Mouse (Mus musculus) left cerebral cortex, postnatal 4 days (tissue): Measurements from ENCODE around the gene Myo9a. TPM values are rescaled to one million over a fixed set of nuclear protein-coding genes. Genes with fewer than 3 reads are reported as not detected.
"Not testable (repeated sequence)": the region's sequence is repeated elsewhere in the genome, so short reads cannot be mapped to it uniquely, and the experiment has no call there.

ENCODE experiments used
- DNase-seq: peaks from one replicate; pipeline ENCODE4 v3.0.0-alpha.2; 2022
- intact Hi-C: fragments of 180-260 bp; cut with DNase I; formaldehyde crosslinking; loops from one replicate; pipeline ENCODE4 v1.15.1; 2025
- total RNA-seq, 2 experiments: library from RNA; stranded (reverse); gene quantifications; 2 replicates each; pipeline ENCODE4 v1.2.3; 2021

Myo9a gene
- total RNA-seq, 2 experiments from 2014 or later, result 98.1 to 98.4 TPM

DNA sequence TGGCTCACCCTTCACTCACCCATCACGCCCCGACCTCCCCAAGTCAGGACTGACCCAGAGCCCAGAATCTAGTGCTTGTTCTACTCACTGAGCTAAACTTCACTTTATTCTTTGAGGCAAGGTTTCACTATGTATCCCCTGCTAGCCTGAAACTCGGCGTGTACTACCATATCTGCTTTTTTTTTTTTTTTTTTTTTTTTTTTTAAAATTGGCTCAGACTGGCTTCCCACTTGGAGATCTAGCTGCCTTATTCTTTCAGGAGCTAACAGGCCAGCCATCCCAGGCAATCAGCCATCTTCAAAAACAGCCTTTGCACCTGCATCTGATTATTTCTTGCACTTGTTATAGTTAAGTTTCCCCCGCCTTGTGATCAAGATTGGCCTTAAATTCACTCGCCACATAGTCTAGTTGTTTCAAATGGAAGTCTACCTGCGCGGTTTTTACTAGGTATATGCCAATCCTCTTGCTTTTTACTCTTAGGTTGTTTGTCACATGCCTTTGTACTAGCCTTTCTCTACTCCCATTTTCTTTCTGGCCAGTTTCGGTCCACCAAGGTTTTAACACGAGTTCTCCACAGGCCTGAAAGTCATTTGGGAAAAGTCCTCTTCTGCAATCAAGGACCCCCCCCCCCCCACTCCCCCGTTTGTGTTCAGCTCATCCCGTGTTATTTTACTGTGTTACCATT lies 973 bp upstream of the Myo9a start:
- DNase-seq, result no peak
- intact Hi-C loops, result no loop called here

DNA sequence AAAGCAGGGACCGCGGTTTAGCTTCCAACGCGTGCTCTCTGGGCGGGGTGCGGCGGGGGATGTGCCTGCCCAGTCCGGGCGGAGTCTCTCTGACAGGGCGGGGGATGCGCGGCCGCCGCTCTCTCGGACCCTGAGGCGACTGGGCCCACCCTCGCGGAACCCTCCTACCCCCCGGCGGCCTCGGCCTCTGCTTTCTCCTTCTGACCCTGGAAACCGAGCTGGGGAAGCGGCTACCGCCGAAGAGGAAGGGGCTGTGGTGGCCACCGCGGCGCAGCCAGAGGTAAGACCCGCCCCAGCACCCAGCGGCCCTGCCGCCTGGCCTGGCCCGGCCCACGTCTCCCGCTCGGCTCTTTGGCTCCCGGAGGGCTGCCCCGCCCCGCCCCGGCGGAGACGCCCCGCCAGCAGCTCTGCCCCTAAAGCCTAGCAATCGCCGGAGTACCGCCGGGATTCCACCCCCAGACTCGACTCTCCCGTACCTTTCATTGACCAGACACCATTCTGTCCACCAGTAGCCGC lies 428 bp downstream of the Myo9a start:
- intact Hi-C loops, result no loop called here
- DNase-seq, result no peak

DNA sequence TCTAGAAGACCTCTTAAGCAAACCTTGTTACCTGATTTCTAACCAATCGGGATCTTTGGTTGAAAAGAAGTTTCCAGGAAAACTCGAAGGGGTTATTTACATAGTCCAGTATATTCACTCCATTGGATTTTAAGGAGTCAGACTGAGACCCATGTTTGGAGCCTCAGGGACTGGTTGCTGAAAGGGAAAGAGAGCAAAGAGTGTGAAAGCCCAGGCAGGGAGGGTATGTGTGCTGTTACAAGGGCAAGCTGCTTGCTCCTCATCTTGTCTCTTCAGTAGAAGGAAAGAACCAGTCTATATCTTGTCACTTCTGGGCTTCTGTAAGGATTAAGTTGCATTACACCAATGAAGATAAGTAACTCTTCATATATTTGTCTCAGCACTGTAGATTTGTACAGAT lies 1.3 kb downstream of the Myo9a start:
- intact Hi-C loops, result no loop called here
- DNase-seq, result no peak

DNA sequence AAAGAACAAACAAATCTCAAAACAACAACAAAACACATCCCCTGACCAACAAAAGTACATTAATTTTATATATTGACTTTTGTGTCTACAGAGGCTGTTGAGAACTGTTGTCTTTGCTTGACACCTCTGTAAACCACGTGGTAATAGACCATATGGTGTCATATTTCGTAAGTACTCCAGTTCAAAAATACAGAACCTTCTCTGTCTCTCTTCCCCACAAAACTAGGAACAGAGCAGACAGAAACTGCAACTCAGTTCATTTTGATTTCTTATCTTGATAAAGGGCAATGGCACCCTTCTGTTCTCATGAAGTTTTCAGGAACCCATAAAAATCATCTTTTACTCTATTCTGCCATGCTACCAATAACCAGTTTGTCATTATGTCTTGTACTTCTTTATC lies 4.5 kb downstream of the Myo9a start:
- no peak for DNase-seq
- intact Hi-C loops, result no loop called here

DNA sequence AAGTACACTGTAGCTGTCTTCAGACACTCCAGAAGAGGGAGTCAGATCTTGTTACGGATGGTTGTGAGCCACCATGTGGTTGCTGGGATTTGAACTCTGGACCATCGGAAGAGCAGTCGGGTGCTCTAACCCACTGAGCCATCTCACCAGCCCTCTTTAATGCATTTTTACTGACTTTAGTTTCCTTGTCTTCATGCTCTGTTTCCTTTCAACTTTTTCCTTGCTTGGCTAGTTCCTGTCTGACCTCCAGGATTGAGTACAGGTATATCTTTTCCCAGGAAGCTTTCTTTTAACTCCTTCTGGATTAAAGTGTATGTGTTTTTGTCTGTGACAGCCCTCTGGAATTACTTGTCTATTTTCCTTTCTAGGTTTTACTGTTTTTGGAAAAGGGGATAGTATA lies 6.3 kb downstream of the Myo9a start:
- intact Hi-C loops, DNase-seq: not testable (repeated sequence)

DNA sequence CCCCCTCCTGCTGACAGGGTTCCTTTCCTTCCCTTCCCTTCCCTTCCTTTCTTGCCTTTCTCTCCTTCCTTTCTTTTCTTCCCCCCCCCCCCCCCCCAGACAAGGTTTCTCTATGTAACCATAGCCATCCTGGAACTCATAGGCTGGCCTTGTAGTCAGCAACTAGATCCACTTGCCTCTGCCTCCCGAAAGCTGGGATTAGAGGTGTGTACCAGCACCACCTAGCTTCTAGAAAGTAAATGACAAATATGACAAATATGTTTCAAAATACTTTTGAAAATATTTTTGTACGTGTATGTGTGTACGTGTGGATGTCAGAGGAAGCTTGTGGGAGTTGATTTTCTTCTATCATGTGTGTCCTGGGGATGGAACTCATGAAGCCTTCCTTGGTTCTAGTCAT lies 9.8 kb downstream of the Myo9a start:
- no peak for DNase-seq
- intact Hi-C loops, result no loop called here

DNA sequence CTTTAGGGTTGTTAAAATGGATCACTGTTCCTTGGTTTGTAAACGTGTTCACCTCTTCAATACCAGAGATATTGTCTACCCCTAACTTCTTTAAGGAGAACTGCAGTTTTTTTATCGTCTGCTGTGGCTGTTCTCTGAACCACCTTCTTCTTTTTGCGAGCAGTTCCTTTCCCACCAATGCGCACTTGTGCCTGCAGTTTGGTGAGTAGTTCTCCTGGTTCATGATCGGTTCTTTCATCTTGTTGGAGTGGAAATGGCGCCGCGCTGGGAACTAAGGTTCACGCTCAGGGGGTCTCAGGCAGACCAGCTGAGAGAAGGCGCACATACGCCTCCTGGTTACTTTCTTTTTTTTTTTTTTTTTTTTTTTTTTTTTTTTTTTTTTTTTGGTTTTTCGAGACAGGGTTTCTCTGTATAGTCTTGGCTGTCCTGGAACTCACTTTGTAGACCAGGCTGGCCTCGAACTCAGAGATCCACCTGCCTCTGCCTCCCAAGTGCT lies 16.3 kb downstream of the Myo9a start:
- intact Hi-C loops, DNase-seq: not testable (repeated sequence)

DNA sequence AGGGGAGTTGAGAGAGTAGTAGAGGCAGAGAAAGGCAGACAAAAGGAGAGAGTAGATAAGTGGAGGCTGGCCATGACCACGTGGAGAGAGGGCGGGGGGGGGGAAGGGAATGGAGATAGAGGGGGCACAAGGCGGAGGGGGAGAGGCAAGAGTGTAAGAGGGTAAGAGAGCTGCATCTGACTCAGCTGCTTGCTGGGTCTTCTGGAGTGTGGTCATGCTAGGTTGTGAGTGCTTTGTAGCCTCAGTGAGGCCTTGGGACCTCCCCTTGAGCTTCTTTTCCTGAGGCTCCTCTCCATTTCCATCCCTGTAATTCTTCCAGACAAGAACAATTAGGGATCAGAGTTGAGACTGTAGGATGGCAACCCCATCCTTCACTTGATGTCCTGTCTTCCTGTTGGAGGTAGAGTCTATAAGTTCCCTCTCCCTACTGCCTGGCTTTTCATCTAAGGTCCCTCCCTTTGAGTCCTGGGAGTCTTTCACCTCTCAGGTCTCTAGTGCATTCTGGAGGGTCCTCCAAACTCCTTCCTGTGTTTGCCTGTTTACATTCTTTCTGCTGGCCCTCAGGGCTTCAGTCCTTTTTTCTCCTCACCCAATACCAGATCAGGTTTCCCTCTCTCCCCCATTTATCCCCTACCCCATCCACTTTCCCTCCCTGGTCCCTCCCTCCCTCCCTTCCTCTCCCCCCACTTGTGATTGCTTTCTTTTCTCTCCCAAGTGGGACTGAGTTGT lies 55.5 kb downstream of the Myo9a start:
- DNase-seq, intact Hi-C loops: not testable (repeated sequence)

DNA sequence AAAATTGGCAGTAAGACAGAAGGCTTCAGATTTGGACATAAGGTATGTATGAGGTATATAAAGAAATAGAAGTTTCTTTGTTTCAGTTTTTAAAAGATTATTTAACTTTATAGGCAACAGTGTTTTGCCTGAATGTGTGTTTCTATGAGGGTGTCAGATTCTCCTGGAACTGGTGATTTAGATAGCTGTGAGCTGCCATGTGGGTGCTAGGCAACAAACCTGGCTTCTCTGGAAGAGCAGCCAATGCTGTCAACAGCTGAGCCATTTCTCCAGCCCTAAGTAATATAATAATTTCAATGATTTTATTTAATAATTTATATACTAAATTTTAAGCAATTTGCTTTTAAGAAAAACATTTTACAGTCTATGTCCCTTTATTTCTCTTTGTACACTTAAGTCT lies 133.9 kb downstream of the Myo9a start:
- DNase-seq, result no peak
- intact Hi-C loops, result no loop called here

DNA sequence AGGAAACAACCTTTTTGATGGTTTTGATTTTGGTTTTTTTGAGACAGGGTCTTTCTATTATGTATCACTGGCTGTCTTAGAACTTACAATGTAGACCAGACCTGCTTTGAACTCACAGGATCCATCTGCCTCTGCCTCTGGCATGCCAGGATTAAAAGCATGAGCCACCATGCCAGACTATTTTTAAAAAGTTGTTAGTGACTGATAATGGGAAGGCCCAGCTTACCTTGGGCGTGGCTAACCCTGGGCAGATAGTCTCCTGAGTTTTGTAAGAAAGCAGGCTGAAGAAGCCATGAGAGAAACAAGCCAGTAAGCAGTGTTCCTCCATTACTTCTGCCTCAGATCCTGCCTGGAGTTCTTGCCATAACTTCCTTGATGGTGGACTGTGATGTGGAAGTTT lies 152.7 kb downstream of the Myo9a start:
- intact Hi-C loops, result loop anchor here (10.0 kb wide), 1 partner anchor 49 kb away; no protein-coding TSS in a partner anchor
- DNase-seq, result no peak

DNA sequence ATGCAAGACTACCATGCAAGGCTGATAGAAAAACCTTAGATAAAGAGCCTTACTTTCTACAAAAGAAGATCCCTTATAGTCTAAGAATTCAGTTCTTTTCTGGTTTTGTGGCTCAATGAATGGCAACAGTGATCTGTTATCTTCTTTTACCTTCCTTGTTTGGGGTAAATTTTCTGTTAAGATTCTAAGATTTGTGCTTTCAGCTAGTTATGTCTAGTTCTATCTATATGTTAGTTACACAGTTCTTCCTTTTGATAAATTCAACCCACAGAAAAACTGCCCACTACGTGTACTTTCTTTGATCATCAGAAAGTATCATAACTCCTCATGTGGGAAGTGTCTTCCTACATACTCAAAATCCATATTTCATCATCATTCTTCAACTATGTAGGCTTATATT lies 164.1 kb downstream of the Myo9a start:
- intact Hi-C loops, result no loop called here
- DNase-seq, result no peak

DNA sequence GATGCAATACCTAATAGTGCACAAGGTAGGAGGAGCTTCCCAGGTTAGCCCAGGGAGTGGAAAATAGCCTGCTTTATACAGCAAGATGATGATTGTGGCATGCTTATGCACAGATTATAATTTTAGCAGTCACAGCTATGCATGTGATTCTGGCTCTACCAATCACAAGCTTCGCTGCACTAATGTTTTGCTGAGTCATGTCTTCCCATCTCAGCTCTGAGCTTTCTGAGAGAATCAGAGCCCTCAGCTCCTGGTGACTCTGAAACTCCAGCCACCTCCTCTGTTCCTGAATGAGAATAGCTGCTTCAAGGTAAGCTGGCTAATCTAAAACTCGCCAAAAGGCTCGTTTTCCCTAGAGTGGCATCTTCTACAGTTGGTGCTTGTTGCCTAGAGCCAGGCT lies 179.6 kb downstream of the Myo9a start:
- intact Hi-C loops, result no loop called here
- no peak for DNase-seq

DNA sequence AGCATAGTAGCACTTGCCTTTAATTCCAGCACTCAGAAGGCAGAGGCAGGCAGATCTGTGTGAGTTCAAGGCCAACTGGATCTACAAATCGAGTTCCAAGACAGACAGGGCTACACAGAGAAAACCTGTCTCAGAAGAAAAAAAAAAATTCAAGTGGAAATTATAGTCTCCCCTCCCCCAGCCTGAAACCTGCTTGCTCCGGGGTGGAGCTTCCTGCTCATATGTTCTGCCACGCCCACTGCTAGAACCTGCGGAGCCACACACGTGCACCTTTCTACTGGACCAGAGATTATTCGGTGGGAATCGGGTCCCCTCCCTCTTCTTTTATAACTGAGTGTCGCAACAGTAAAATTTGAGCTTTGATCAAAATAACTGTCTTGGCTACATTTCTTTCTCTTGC lies 185.2 kb downstream of the Myo9a start:
- intact Hi-C loops, DNase-seq: not testable (repeated sequence)

DNA sequence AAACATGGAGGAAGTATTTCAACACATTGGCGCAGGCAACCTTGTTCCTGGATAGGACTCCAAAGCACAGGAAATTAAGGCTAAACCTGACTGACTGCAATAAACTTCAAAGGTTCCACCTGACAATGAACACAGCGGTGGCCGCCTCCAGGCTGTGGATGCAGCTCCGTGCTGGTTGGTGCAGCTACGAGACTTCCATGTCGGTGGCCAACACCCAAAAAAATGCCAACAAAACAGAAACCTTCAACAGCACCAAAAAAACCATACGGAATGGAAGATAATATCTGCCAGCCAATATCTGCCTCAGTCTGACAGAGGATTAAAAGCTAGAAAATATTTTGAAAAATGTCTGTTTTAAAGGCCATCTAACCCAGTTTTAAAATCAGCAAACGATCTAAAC lies 187.8 kb downstream of the Myo9a start:
- intact Hi-C loops, result no loop called here

DNA sequence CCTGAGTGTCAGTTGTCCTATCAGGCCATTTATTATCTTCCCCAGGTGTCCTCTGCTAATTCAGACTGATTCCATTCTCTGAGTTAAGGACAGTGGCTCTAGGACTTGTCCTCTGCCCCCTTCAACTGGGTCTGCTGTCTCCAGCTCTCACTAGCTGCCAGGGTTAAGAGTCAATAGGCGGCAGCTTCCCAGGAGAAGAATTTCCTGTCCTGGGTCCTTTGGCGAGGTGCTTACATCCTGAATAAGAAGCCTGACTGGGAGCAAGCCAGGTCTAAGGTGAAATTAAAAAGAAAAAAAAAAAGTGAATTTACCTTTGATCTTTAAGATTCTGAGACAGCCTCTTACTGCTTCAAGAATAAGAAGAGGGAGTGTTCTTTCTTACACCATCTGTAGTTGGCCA lies 189.0 kb downstream of the Myo9a start:
- DNase-seq, result no peak
- intact Hi-C loops, result no loop called here

More for the DNA sequence above, 187.8 kb downstream of the Myo9a start:
- no peak for DNase-seq

DNA sequence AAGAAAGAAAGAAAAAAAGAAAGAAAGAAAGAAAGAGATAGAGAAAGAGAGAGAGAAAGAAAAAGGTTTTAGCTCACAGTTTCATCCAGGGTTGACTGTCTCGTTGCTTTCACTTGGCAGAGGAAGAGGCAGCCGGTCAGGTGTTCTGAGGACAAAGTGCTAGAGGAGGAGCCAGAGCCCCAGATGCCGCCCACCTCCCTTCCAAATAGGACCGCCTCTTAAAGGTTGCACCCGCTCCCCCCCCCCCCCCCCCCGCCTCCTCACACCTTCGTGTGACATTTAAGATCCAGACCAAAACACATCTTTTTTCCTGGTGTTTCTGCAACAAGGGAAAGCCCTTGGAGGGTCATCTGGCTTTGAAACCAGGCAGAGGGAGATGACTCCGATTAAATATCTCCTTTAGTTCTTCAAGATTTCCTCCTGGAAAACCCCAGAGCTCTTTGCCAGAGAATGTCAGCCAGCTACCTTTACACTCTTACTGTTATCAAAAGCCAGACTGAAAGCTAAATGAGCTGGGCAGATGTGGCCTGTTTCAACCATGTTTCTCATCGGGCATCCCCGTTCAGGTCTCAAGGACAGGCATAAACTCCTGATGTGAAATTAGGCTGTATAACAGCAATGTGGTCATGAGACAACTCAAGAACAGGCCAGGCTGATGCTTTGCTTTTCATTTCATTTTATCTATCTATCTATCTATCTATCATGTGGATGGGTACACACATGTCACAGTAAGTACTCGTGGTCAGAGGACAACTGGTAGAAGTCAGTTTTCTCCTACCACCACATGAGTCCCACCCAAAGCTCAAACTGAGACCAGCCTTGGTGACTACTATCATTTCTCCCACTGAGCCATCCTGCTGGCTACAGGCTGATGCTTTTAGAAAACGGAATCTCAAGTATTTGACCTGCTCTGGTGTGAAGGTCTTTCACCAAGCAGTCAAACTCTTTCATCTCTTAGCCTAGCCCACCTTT lies 190.5 kb downstream of the Myo9a start:
- DNase-seq, result no peak
- intact Hi-C loops, result no loop called here

DNA sequence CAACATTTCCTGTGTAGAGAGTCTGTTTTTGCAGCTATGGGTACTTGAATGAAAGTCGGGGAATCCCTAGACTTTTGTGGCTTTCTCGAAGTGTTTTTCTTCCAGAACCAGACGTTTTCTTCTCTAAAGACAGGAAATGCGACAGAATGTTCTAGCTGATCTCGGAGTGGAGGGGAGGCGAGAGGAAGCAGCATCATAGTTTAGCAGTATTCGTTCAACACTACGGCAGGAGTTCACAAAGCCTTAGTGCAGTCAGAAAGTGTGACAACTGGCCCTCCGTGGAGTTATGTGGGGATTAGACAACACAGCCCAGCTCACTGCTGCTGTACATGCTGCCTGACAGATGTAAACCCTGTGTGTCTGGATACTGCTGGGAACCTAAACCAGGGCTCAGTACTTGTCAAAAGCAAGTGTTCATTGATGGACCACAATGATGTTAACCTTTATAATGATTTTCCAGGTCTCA lies 191.2 kb downstream of the Myo9a start:
- intact Hi-C loops, result no loop called here

DNA sequence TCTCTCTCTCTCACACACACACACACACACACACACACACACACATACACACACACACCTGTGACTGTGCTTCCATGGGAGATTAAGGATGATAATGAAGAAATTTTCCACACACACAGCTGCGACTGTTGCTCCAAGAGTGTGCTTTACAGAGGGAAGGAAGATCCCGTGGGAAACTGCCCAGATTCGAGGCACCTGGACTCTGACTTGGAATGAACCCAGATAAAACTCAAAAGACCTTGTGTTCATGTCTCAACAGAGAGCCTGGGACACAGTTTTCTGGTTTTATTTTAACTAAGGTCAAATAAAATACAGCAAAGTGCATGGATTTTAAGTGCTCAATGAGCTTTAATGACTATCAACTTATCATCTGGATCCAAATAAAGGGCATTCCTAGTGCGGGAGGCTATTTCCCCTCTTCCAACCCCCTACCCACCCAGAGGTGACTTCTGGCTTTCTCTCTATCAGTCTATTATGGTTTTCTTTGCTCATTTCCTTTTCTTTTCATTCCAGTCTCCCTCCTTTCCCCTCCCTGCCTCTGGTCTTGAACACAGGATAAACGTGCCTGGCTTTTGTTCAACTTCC lies 191.9 kb downstream of the Myo9a start:
- intact Hi-C loops, result no loop called here
- DNase-seq, result no peak

More for the DNA sequence above, 191.2 kb downstream of the Myo9a start:
- DNase-seq, result no peak

DNA sequence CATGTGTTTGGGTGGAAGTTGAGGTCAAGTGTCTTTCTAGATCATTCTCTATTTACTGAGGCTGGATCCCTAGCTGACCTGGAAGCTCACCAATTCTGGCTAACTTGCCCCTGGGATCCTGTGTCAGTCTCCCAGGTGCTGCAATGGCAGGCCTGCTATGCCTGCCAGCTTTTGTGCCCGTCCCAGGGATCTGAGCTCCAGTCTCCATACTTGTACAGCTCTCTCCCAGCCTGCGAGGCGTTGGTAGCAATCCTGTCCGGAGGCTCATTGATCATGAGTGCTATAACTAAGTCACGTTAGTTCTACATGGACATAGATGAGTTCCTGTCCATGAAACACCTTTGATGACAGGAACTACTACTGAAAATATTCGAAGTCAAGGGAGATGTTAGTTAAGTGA lies 193.1 kb downstream of the Myo9a start:
- no peak for DNase-seq
- intact Hi-C loops, result no loop called here

DNA sequence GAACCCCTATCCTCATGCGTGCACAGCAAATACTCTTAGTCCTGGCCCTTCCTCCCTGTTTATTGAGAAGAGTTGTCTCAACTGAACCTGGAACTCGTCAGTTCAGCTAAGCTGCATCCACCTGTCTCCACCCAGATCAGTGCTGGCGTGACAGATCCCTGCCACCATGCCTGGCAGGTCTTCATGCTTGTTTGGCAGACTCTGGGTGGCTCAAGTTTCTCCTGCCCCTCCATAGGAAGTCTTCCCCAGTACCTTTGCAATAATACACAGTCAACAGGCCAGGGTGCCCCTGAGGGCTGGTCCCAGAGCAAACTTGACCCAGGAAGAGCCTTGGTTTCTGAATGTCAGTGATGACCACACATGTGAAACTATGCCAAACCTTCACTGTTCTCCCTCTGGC lies 194.5 kb downstream of the Myo9a start:
- DNase-seq, result no peak
- intact Hi-C loops, result no loop called here
